Mouse (Mus musculus) stomach, embryonic 16.5 days (tissue): ENCODE data around the gene Bloc1s3. TPM values are rescaled to one million over a fixed set of nuclear protein-coding genes. Genes with fewer than 3 reads are reported as not detected.

Experiments used
- ATAC-seq: fragments of 200-750 bp; cut with Nextera tagmentation; 2 replicates; pipeline ENCODE4 v1.8.0; 2017; ENCODE audit warnings: moderate number of reproducible peaks, moderate TSS enrichment; ENCODE audit not compliant: insufficient read depth, low FRiP score
- H3K27ac ChIP-seq: fragments of 300-500 bp; sonication (generic); 2 replicates; pipeline ENCODE4 v1.5.1; 2014; ENCODE audit warnings: low read length
- H3K27me3 ChIP-seq: fragments of 300-500 bp; sonication (generic); 2 replicates; pipeline ENCODE4 v1.6.1; 2014; ENCODE audit warnings: low read length, control low read depth, mixed read lengths; ENCODE audit not compliant: control insufficient read depth, insufficient read depth
- H3K36me3 ChIP-seq: fragments of 300-500 bp; sonication (generic); 2 replicates; pipeline ENCODE4 v1.6.1; 2014; ENCODE audit warnings: low read length; ENCODE audit not compliant: control insufficient read depth, insufficient read depth
- H3K4me1 ChIP-seq: fragments of 300-500 bp; sonication (generic); 2 replicates; pipeline ENCODE4 v1.6.1; 2014; ENCODE audit warnings: low read length, control low read depth, mixed read lengths; ENCODE audit not compliant: control insufficient read depth, insufficient read depth
- H3K4me2 ChIP-seq: fragments of 300-500 bp; sonication (generic); 2 replicates; pipeline ENCODE4 v1.6.1; 2014; ENCODE audit warnings: low read depth, low read length, mixed read lengths
- H3K4me3 ChIP-seq: fragments of 300-500 bp; sonication (generic); replicated peaks from 2 replicates; pipeline ENCODE4 v1.5.1; 2014; ENCODE audit warnings: mild to moderate bottlenecking, low read length
- H3K9ac ChIP-seq: fragments of 300-500 bp; sonication (generic); 2 replicates; pipeline ENCODE4 v1.6.1; 2014; ENCODE audit warnings: low read length
- H3K9me3 ChIP-seq: fragments of 300-500 bp; sonication (generic); replicated peaks from 2 replicates; pipeline ENCODE4 v1.6.1; 2016; ENCODE audit warnings: low read length, control low read depth; ENCODE audit not compliant: control insufficient read depth
- WGBS: fragments of 180-500 bp; shearing (Covaris S2); extraction: QIAGEN DNeasy Blood & Tissue Kit; methylation state at CpG from one replicate; pipeline ENCODE4 v1.1.7; 2014; 5-methylcytosine and 5-hydroxymethylcytosine counted together
- polyA plus RNA-seq: library from polyadenylated mRNA; unstranded; fragments of >200 nt; fragmentation: Nextera tagmentation; extraction: Ambion mirVana; gene quantifications from 2 replicates; pipeline ENCODE4 v1.2.1, GENCODE M21; 2015

Gene Bloc1s3
- polyA plus RNA-seq, 1 experiment from 2014 or later, result 1.4 TPM

DNA sequence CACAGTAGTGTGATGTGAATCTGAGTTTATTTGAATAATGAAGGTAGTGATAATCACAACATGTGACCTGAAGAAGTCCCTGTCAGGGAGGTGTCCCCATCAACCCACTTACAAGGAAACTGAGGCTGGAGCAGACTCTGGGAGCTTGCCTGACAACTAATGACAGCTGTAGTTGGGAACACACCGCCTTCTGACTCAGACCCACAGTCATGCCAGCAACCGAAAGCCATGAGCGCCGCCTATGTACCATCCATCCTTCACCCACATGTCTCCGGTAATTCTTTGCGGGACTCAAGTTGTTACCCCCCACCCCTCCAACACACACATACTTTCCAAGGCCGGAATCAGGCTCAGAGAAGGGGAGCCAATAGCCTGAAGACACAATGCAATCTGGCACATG lies 51.5 kb downstream of the Bloc1s3 start:
- Histone ChIP-seq H3K4me1 (peaks cover 12% of the 10 kb centered on the region), H3K9me3 (no peaks in the 10 kb centered on the region), H3K27ac (no peak overlapping the region), H3K36me3 (peaks cover 4% of the 10 kb centered on the region; the same call in 1 of the 2 replicates), H3K4me2 (peak overlapping the region; percentile 91), H3K9ac (no peak overlapping the region), H3K27me3 (no peaks in the 10 kb centered on the region), H3K4me3 (peak overlapping the region; percentile 93; the same call in 1 of the 2 replicates)
- 90% methylated on average over 7 of the region's 7 CpGs for WGBS
- ATAC-seq, result no peak

DNA sequence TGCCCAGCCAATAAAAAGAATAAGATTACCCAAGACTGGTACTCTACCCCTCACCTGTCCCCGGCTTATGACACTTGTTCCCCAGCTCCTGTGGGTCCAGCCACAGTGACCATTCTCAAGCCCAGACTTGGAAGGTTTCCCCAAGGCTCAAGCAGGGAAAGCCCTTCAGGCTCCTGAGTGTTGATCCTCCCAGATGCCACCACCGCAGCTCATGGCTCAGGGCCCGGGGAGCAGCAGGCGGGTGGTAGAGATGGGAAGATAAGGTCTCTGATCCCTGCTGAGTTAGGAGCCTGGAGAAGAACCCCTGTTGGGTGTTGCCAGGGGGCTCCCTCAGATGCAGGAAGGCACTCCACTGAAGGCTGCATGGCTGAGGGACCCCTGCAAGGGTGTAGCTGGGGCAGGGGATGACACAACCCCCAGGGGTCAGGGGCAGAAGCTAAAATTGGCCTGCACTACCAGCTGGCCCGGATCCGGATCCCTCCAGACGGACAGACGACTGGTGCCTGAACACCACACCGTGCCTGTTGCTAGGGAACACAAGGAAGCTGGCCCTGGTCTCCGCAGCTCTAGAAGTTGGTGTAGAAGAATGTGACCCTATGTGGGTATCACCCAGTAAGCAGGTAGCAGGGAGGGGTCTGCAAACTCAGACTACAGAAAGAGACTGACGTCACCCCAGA lies 52.2 kb downstream of the Bloc1s3 start:
- Histone ChIP-seq H3K4me2 (no peak overlapping the region), H3K36me3 (peaks cover 10% of the 10 kb centered on the region; the same call in 1 of the 2 replicates), H3K4me3 (no peak overlapping the region), H3K9ac (no peak overlapping the region), H3K27ac (no peak overlapping the region), H3K27me3 (no peaks in the 10 kb centered on the region), H3K4me1 (peaks cover 12% of the 10 kb centered on the region), H3K9me3 (no peaks in the 10 kb centered on the region)
- WGBS, result 67% methylated on average over 11 of the region's 11 CpGs
- ATAC-seq, result no peak

DNA sequence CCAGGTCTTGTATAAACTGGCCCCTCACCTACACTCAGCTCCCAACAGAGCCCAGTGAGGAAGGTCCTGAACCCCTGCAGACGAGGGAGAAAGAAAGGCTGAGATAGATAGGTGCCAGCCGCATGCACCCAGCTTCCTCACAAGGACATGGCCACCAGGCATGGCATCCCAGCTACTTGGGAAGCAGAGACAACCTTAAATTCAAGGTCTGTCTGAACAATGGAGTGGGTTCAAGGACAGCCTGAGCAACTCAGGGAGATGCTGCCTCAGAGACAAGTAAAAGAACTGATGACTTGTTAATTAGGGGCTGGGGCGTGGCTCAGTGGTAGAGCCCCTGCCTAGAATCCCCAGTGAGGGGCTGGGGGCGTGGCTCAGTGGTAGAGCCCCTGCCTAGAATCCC lies 53.0 kb downstream of the Bloc1s3 start:
- Histone ChIP-seq H3K36me3 (peaks cover 15% of the 10 kb centered on the region; the same call in 1 of the 2 replicates), H3K27me3 (no peaks in the 10 kb centered on the region), H3K27ac (no peak overlapping the region), H3K9me3 (no peaks in the 10 kb centered on the region), H3K4me2 (no peak overlapping the region), H3K4me3 (no peak overlapping the region), H3K4me1 (peaks cover 12% of the 10 kb centered on the region), H3K9ac (no peak overlapping the region)
- no peak for ATAC-seq
- WGBS, result 89% methylated on average over 4 of the region's 4 CpGs

Other genes starting within 250 kb of the Bloc1s3 start
- gene Vasp, start 236.6 kb downstream of the Bloc1s3 start, polyA plus RNA-seq, result 77.8 and 85.6 TPM in 2 replicates
- gene Ppm1n, start 228.3 kb downstream of the Bloc1s3 start, polyA plus RNA-seq, result 0.17 TPM in 1 of 2 replicates, not detected in the other
- gene Rtn2, start 225.7 kb downstream of the Bloc1s3 start, polyA plus RNA-seq, result 14.8 and 21.7 TPM in 2 replicates
- 0.25 and 0.27 TPM in 2 replicates for gene Fosb, start 198.3 kb downstream of the Bloc1s3 start, polyA plus RNA-seq
- 61.4 and 66.5 TPM in 2 replicates for gene Ercc1, start 163.6 kb downstream of the Bloc1s3 start, polyA plus RNA-seq
- 22.9 and 23.0 TPM in 2 replicates for gene Cd3eap, start 148.9 kb downstream of the Bloc1s3 start, polyA plus RNA-seq
- gene Ppp1r13l, start 148.6 kb downstream of the Bloc1s3 start, polyA plus RNA-seq, result 7.8 and 9.6 TPM in 2 replicates
- 11.7 and 11.8 TPM in 2 replicates for gene Ercc2, start 126.4 kb downstream of the Bloc1s3 start, polyA plus RNA-seq
- 13.3 and 15.8 TPM in 2 replicates for gene Klc3, start 104.3 kb downstream of the Bloc1s3 start, polyA plus RNA-seq
- 50.9 and 378 TPM in 2 replicates for gene Ckm, start 103.6 kb downstream of the Bloc1s3 start, polyA plus RNA-seq
- gene Mark4, start 49.5 kb downstream of the Bloc1s3 start, polyA plus RNA-seq, result 4.3 and 5.9 TPM in 2 replicates
- 0.71 and 0.85 TPM in 2 replicates for gene Exoc3l2, start 45.0 kb downstream of the Bloc1s3 start, polyA plus RNA-seq
- gene Trappc6a, start within 50 bp of the Bloc1s3 start, polyA plus RNA-seq, result 101 and 102 TPM in 2 replicates
- gene Nkpd1, start 9.5 kb upstream of the Bloc1s3 start, polyA plus RNA-seq, result 1.8 and 3.3 TPM in 2 replicates
- gene Ppp1r37, start 54.7 kb upstream of the Bloc1s3 start, polyA plus RNA-seq, result 19.1 and 20.4 TPM in 2 replicates
- 2.8 and 3.7 TPM in 2 replicates for gene Zfp296, start 68.9 kb upstream of the Bloc1s3 start, polyA plus RNA-seq
- gene Gemin7, start 69.2 kb upstream of the Bloc1s3 start, polyA plus RNA-seq, result 141 and 153 TPM in 2 replicates
- 28.6 and 35.2 TPM in 2 replicates for gene Clasrp, start 96.1 kb upstream of the Bloc1s3 start, polyA plus RNA-seq
- 9.0 and 11.3 TPM in 2 replicates for gene Relb, start 121.1 kb upstream of the Bloc1s3 start, polyA plus RNA-seq
- 58.2 and 59.4 TPM in 2 replicates for gene Clptm1, start 156.7 kb upstream of the Bloc1s3 start, polyA plus RNA-seq
- 80.5 and 93.2 TPM in 2 replicates for gene Apoc2, start 169.6 kb upstream of the Bloc1s3 start, polyA plus RNA-seq
- 1.2 and 7.2 TPM in 2 replicates for gene Gm44805, start 173.1 kb upstream of the Bloc1s3 start, polyA plus RNA-seq
- 11.4 and 16.8 TPM in 2 replicates for gene Apoc4, start 173.1 kb upstream of the Bloc1s3 start, polyA plus RNA-seq
- gene Apoc1, start 184.3 kb upstream of the Bloc1s3 start, polyA plus RNA-seq, result 38.3 and 53.4 TPM in 2 replicates
- 385 and 438 TPM in 2 replicates for gene Apoe, start 190.8 kb upstream of the Bloc1s3 start, polyA plus RNA-seq
- 65.2 and 81.8 TPM in 2 replicates for gene Tomm40, start 207.1 kb upstream of the Bloc1s3 start, polyA plus RNA-seq
- 98.6 and 104 TPM in 2 replicates for gene Nectin2, start 242.1 kb upstream of the Bloc1s3 start, polyA plus RNA-seq